Mouse (Mus musculus) midbrain, embryonic 14.5 days (tissue): Measurements from ENCODE around the gene Rnf26. TPM values are rescaled to one million over a fixed set of nuclear protein-coding genes. Genes with fewer than 3 reads are reported as not detected.

Source experiments
- ATAC-seq: fragments of 200-750 bp; cut with Nextera tagmentation; 2 replicates; pipeline ENCODE4 v1.8.0; 2017; ENCODE audit warnings: moderate number of reproducible peaks, moderate library complexity; ENCODE audit not compliant: low FRiP score, low TSS enrichment
- DNase-seq: peaks from one replicate; pipeline ENCODE4 v3.0.0-alpha.2; 2015
- H3K27ac ChIP-seq: fragments of 300-500 bp; sonication (generic); replicated peaks from 2 replicates; pipeline ENCODE4 v1.5.1; 2014; ENCODE audit warnings: mild to moderate bottlenecking, low read depth, low read length, moderate library complexity
- H3K27me3 ChIP-seq: fragments of 300-500 bp; sonication (generic); 2 replicates; pipeline ENCODE4 v1.6.1; 2014; ENCODE audit warnings: low read length, control low read depth, mixed read lengths; ENCODE audit not compliant: control insufficient read depth, insufficient read depth
- H3K36me3 ChIP-seq: fragments of 300-500 bp; sonication (generic); 2 replicates; pipeline ENCODE4 v1.6.1; 2014; ENCODE audit warnings: low read length, control low read depth; ENCODE audit not compliant: control insufficient read depth, insufficient read depth
- H3K4me1 ChIP-seq: fragments of 300-500 bp; sonication (generic); 2 replicates; pipeline ENCODE4 v1.6.1; 2014; ENCODE audit warnings: mild to moderate bottlenecking, antibody characterized with exemption, low read length, control low read depth; ENCODE audit not compliant: control insufficient read depth, insufficient read depth
- H3K4me2 ChIP-seq: fragments of 300-500 bp; sonication (generic); 2 replicates; pipeline ENCODE4 v1.6.1; 2014; ENCODE audit warnings: mild to moderate bottlenecking, low read length, moderate library complexity
- H3K4me3 ChIP-seq: fragments of 300-500 bp; sonication (generic); replicated peaks from 2 replicates; pipeline ENCODE4 v1.5.1; 2014; ENCODE audit warnings: low read depth, low read length
- H3K9ac ChIP-seq: fragments of 300-500 bp; sonication (generic); replicated peaks from 2 replicates; pipeline ENCODE4 v1.6.1; 2014; ENCODE audit warnings: mild to moderate bottlenecking, low read length, moderate library complexity
- H3K9me3 ChIP-seq: fragments of 300-500 bp; sonication (generic); 2 replicates; pipeline ENCODE4 v1.6.1; 2016; ENCODE audit warnings: low read length, control low read depth, mixed read lengths; ENCODE audit not compliant: control insufficient read depth
- WGBS: fragments of 180-500 bp; shearing (Covaris S2); extraction: QIAGEN DNeasy Blood & Tissue Kit; methylation state at CpG from one replicate; pipeline ENCODE4 v1.1.7; 2014; 5-methylcytosine and 5-hydroxymethylcytosine counted together
- polyA plus RNA-seq: library from polyadenylated mRNA; unstranded; fragments of >200 nt; fragmentation: Nextera tagmentation; extraction: Ambion mirVana; gene quantifications from 2 replicates; pipeline ENCODE4 v1.2.1, GENCODE M21; 2014

The Rnf26 gene
- polyA plus RNA-seq, result 25.7 and 29.9 TPM in 2 replicates

DNA sequence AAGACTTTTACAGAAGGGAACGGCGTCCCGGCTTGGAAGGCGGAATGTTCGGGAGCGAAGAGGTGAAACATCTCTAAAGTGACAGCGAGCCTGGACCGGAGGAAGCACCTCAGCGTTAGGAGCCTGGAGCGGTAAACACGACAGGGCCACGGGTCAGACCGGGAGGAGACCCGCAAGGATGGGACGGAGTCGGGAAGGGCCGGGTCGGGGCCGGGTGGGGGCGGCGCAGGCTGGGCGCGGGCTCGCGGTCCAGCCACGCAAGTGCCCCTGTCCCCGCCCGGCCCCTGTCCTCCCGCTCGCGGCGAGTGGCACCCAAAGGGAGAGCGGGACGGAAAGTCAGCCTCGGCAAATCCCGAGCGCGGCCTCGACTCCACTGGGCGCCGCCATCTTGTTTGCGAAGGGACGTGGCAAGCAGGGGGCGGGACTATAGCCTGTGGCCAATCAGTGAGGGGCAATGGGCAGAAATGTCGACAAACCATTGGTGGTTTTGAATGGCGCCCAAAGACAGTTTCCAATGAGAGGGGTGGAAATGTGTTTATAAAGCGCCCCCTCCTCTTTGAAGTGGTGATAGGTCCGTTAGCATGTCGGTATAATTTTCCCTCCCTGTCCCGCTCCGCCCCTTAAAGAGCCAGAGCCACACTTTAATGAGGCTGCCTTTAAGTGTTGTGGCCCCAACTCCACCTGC, at the start of gene Rnf26, which contains the start of gene Gm49380:
Rnf26 (minus strand) TSS at position 413 of the 685 bp plus-strand sequence.
Gm49380 (minus strand) TSS at position 396 of the 685 bp plus-strand sequence.
- no peaks in the 10 kb centered on the region for H3K9me3 ChIP-seq
- WGBS, result under 1% methylated on average over 51 of the region's 51 CpGs
- H3K4me3 ChIP-seq, result peak within 1 kb of the TSS; percentile 66
- peaks cover 14% of the 10 kb centered on the region for H3K4me1 ChIP-seq
- no peak within 1 kb of the TSS for H3K27ac ChIP-seq
- ATAC-seq (peak; percentile 96), DNase-seq (peak; percentile 97)
- H3K9ac ChIP-seq, result peak within 1 kb of the TSS; percentile 64
- no peaks in the 10 kb centered on the region for H3K27me3 ChIP-seq
- peak within 1 kb of the TSS; percentile 54 for H3K4me2 ChIP-seq
- H3K36me3 ChIP-seq, result peaks cover 5% of the 10 kb centered on the region; the same call in 1 of the 2 replicates

DNA sequence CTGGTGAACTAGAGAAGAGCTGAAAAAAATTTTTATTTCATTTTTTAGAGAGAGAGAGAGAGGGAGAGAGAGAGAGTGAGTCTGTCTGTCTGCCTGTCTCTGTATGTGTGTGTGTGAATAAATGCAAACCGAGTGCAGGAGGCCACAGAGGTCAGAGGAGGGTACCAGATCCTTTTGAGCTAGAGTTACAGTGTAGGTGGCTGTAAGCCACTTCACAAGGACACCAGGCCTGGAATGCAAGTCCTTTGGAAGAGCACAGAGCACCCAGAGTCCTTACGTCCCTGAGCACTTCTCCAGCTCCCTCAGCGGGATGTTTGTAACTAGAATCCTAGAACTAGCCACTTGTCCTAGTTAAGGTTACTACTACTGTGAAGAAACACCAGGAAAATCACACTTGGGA, 46.6 kb upstream of the Rnf26 start:
- Histone ChIP-seq H3K27me3 (no peaks in the 10 kb centered on the region), H3K4me2 (no peak overlapping the region), H3K9me3 (no peaks in the 10 kb centered on the region), H3K9ac (no peak overlapping the region), H3K4me1 (no peaks in the 10 kb centered on the region), H3K36me3 (peaks cover 83% of the 10 kb centered on the region), H3K4me3 (no peak overlapping the region), H3K27ac (no peak overlapping the region)
- DNase-seq (no peak), ATAC-seq (no peak)
- 87% methylated on average over 3 of the region's 3 CpGs for WGBS

DNA sequence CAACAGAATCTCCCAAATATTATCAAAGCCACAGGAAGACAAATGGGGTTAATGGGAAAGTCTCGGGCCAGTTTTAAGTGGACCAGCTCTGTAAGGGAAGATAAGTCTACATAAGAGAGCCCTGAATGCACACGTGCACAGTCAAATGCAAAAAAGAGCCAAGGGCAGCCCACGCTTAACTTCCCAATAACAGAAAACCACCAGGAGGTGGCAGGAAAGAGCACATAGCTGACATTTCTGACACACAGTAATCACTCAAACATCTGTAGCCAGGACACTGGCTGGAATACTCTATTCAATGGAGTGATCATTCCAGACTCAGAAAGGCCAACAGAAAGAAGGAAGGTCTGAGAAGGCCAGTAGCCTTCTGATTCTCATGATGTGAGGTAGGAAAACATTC, 34.0 kb upstream of the Rnf26 start:
- no peaks in the 10 kb centered on the region for H3K4me1 ChIP-seq
- DNase-seq, result peak; percentile 36
- H3K9ac ChIP-seq, result no peak overlapping the region
- no peaks in the 10 kb centered on the region for H3K9me3 ChIP-seq
- peaks cover 62% of the 10 kb centered on the region for H3K36me3 ChIP-seq
- no peak overlapping the region for H3K27ac ChIP-seq
- H3K27me3 ChIP-seq, result no peaks in the 10 kb centered on the region
- no peak overlapping the region for H3K4me2 ChIP-seq
- 68% methylated on average over 3 of the region's 3 CpGs for WGBS
- no peak for ATAC-seq
- no peak overlapping the region for H3K4me3 ChIP-seq

DNA sequence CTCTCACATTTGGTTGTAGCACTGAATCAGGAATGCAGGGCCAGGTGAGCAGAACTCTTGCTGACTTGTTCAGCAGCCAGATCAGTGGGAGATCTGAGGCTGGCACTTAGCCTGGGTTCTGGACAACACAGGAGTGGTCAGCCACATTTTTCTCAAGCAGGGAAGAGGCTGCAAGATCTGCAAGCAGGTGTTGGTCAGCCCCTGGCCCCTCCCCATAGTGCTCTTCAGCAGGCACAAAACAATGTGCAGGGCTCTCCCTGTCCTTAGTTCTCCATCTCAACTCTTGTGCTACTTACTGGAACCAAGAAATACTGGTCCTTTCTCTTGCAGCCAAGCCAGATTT, 31.4 kb upstream of the Rnf26 start:
- Histone ChIP-seq H3K27ac (no peak overlapping the region), H3K36me3 (peaks cover 52% of the 10 kb centered on the region), H3K4me3 (no peak overlapping the region), H3K27me3 (no peaks in the 10 kb centered on the region), H3K9me3 (no peaks in the 10 kb centered on the region), H3K4me1 (no peaks in the 10 kb centered on the region), H3K9ac (no peak overlapping the region), H3K4me2 (no peak overlapping the region)
- ATAC-seq (no peak), DNase-seq (no peak)

DNA sequence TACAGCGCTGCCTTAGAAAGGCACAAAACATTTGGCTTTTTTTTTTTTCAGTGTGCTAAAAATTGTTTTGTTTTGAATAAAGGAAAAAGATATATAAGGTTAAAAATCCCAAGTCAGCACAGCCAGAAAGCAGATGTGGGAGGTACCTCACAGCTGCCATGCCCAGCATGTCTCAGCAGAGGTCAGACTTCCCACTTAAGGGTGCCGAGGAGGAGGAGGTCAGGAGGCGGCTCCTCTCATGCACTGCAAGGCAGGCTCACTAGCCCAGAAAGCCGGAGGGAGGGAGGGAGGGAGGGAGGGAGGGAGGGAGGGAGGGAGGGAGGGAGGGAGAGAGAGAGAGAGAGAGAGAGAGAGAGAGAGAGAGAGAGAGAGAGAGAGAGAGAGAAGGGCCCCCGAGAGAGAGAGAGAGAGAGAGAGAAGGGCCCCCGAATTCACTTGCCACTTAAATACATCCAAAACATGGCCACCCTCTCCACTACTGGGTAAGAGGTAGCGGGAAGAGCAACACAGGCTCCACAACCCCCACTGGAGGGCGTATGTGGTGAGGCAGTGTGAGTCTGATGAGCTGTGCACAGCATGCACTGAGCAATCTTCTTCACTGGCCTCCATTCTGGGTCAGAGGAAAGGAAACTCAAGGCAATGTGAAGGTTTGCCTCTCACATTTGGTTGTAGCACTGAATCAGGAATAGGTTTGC, 30.9 kb upstream of the Rnf26 start:
- WGBS, result 31% methylated on average over 7 of the region's 8 CpGs
- ATAC-seq (no peak), DNase-seq (no peak)
- Histone ChIP-seq H3K4me2 (no peak overlapping the region), H3K27ac (no peak overlapping the region), H3K27me3 (no peaks in the 10 kb centered on the region), H3K36me3 (peaks cover 47% of the 10 kb centered on the region), H3K4me1 (no peaks in the 10 kb centered on the region), H3K4me3 (no peak overlapping the region), H3K9me3 (no peaks in the 10 kb centered on the region), H3K9ac (no peak overlapping the region)

DNA sequence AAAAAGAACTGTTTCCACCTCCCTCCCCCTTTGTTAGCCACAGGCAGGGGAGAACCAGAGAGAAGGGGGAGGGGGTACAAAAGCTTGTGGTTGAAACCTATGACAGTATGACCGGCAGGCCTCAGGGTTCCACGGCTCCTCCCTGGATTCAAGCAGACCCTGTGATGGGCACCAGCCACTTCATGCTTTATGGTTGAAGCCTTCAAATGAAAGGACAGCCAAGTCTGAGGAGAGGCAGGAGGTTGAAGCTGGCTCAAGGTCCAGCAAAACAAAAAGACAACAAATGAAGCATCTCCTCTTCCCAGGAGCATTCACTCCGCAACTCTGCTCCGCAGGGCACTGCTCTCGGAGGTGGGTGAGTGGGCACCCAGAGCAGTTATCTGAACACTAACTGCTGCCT, 30.1 kb upstream of the Rnf26 start:
- WGBS, result 72% methylated on average over 5 of the region's 5 CpGs
- H3K36me3 ChIP-seq, result peaks cover 39% of the 10 kb centered on the region

DNA sequence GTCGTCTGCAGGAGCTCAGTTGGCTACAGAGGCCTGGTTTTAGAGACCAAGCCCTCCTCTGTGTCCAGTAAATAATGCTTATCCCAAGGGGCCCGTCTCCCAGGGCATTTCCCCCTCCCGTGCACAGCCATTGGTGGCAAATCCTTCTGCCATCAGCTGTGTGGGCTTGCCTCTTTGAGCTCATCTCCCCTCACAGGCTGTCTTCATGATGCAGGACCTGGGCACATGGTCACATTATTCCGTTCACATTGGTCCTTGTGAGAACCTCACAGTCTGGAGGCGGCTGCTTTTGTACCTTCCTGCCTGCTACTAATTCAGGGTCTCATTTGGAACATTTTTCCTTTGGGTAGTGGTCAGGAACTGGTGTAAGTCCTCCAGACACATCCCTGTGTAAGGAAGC, 28.6 kb upstream of the Rnf26 start:
- H3K4me1 ChIP-seq, result no peaks in the 10 kb centered on the region
- 66% methylated on average over 5 of the region's 5 CpGs for WGBS
- H3K4me2 ChIP-seq, result no peak overlapping the region
- H3K9me3 ChIP-seq, result no peaks in the 10 kb centered on the region
- no peak overlapping the region for H3K9ac ChIP-seq
- no peak overlapping the region for H3K4me3 ChIP-seq
- ATAC-seq (no peak), DNase-seq (no peak)
- no peak overlapping the region for H3K27ac ChIP-seq
- H3K27me3 ChIP-seq, result no peaks in the 10 kb centered on the region
- H3K36me3 ChIP-seq, result peaks cover 34% of the 10 kb centered on the region

More for the DNA sequence above, 30.1 kb upstream of the Rnf26 start:
- H3K9ac ChIP-seq, result no peak overlapping the region
- no peaks in the 10 kb centered on the region for H3K9me3 ChIP-seq
- H3K4me2 ChIP-seq, result no peak overlapping the region
- no peak for ATAC-seq
- H3K4me1 ChIP-seq, result no peaks in the 10 kb centered on the region
- no peaks in the 10 kb centered on the region for H3K27me3 ChIP-seq
- no peak for DNase-seq
- no peak overlapping the region for H3K27ac ChIP-seq
- no peak overlapping the region for H3K4me3 ChIP-seq

DNA sequence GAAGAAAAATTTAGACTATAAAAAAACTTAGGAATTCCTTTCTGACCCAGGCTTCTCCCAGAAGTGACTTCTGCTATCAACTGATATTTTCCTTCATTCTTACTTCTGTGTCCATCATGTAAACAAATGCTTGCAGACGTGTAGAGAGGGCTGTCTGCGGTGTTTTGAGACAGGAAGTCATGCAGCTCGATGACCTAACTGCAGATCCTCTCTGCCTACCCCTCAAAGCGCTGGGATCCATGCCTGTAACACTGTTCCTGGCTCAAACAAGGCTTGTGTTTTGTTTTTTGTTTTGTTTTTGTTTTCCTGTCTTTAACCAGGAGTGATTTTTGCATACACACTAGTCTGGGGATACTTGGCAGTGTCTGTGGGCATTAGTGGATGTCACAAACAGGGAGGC, 24.5 kb upstream of the Rnf26 start:
- no peak overlapping the region for H3K9ac ChIP-seq
- H3K36me3 ChIP-seq, result 0 out of 2 replicates have a peak, but pooled peaks cover 8% of the 10 kb centered on the region
- WGBS, result 80% methylated on average over 4 of the region's 4 CpGs
- H3K4me2 ChIP-seq, result no peak overlapping the region
- H3K9me3 ChIP-seq, result no peaks in the 10 kb centered on the region
- no peak overlapping the region for H3K27ac ChIP-seq
- H3K4me3 ChIP-seq, result no peak overlapping the region
- DNase-seq, result no peak
- peaks cover 26% of the 10 kb centered on the region for H3K4me1 ChIP-seq
- ATAC-seq, result no peak
- H3K27me3 ChIP-seq, result peaks cover 31% of the 10 kb centered on the region
